Comparison of ENCODE assay signal across 8 mouse cellular contexts in the genomic region with DNA sequence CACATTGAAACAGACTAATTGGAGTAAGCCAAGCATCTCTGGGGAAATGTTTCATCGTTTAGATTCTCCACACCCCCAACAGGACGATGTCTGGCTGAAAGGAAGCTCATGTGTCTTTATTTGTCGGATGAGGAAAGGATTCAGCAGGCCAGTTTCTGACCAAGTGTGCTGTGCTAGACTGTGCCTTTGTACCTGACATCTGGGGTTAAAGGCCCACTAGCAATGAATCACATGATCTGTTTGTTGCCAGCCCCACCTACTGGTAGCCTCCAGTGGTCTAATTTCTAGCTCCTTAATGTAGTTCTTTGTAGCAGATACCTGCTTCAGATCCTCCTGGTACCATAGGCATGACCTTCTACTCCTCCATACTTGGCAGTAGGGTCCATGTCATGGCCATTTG.
DNase-seq lines count a peak whose midpoint lies in the region; ATAC-seq and TF ChIP-seq lines count a peak whose summit lies in the region.

No protein-coding gene starts in this region.

- no peaks in the 10 kb centered on the region for H3K9me3 ChIP-seq in kidney, embryonic 14.5 days (ENCODE audit: control insufficient read depth, low read length)
- no peaks in the 10 kb centered on the region for H3K9me3 ChIP-seq in MEL (replicated peaks; ENCODE audit: insufficient read depth, low read length)
- no peaks in the 10 kb centered on the region for H3K9me3 ChIP-seq in heart, postnatal 0 days (replicated peaks; ENCODE audit: control insufficient read depth, low read length)

- no peaks in the 10 kb centered on the region for H3K36me3 ChIP-seq in kidney, embryonic 14.5 days (ENCODE audit: control insufficient read depth, insufficient read depth, low read length)
- no peaks in the 10 kb centered on the region for H3K36me3 ChIP-seq in MEL (ENCODE audit: control insufficient read depth in 1 of 2, insufficient read depth in 2 of 2, low read length in 2 of 2)
- no peaks in the 10 kb centered on the region for H3K36me3 ChIP-seq in heart, postnatal 0 days (replicated peaks; ENCODE audit: control insufficient read depth, insufficient read depth, low read length)

- ATAC-seq in kidney, embryonic 14.5 days (ENCODE audit: low FRiP score, low TSS enrichment): peak; percentile 39; the same call in 1 of the 2 replicates
- no peak for ATAC-seq in heart, postnatal 0 days (ENCODE audit: insufficient read depth, low read depth)
- ATAC-seq in monocyte, adult 5-6 weeks (replicated peaks; ENCODE audit: insufficient number of reproducible peaks, low FRiP score, low TSS enrichment, poor library complexity, severe bottlenecking): peak; percentile 70; the same call in 1 of the 2 replicates

- no peak for TF ChIP-seq EP300 in MEL (IDR thresholded peaks at IDR 0.05; ENCODE audit: low read depth in 1 of 2, low read length in 2 of 2)
- no peak for TF ChIP-seq EP300 in heart, postnatal 0 days (IDR thresholded peaks at IDR 0.05; ENCODE audit: low read depth)

- no peak for TF ChIP-seq POLR2A in MEL (IDR thresholded peaks at IDR 0.05; ENCODE audit: control insufficient read depth in 1 of 2, insufficient read depth in 1 of 2, low read depth in 1 of 2, low read length in 2 of 2, poor library complexity in 1 of 2)

- H3K4me2 ChIP-seq in kidney, embryonic 14.5 days (replicated peaks; ENCODE audit: low read depth, low read length): no peak overlapping the region
- H3K4me2 ChIP-seq in heart, postnatal 0 days (ENCODE audit: low read depth, low read length): no peak overlapping the region

- H3K27me3 ChIP-seq in kidney, embryonic 14.5 days (ENCODE audit: control insufficient read depth, insufficient read depth, low read length): no peaks in the 10 kb centered on the region
- no peaks in the 10 kb centered on the region for H3K27me3 ChIP-seq in MEL (ENCODE audit: control insufficient read depth in 1 of 2, insufficient read depth in 2 of 2, low read length in 2 of 2)
- H3K27me3 ChIP-seq in heart, postnatal 0 days (ENCODE audit: control insufficient read depth, insufficient read depth, low read length): no peaks in the 10 kb centered on the region

- H3K4me1 ChIP-seq in kidney, embryonic 14.5 days (ENCODE audit: control insufficient read depth, insufficient read depth, low read length): peaks cover 4% of the 10 kb centered on the region; the same call in 1 of the 2 replicates
- H3K4me1 ChIP-seq in MEL (ENCODE audit: control insufficient read depth in 1 of 2, insufficient read depth in 2 of 2, low read length in 2 of 2): no peaks in the 10 kb centered on the region
- no peaks in the 10 kb centered on the region for H3K4me1 ChIP-seq in heart, postnatal 0 days (ENCODE audit: control insufficient read depth, insufficient read depth)

- TF ChIP-seq RAD21 in MEL (IDR thresholded peaks at IDR 0.05; ENCODE audit: low read depth, low read length): peak; percentile 12

- no peak overlapping the region for H3K9ac ChIP-seq in kidney, embryonic 14.5 days (ENCODE audit: low read depth, low read length)
- no peak overlapping the region for H3K9ac ChIP-seq in MEL (ENCODE audit: control insufficient read depth, low read depth, low read length, poor library complexity, severe bottlenecking)
- no peak overlapping the region for H3K9ac ChIP-seq in heart, postnatal 0 days (replicated peaks; ENCODE audit: low read depth, low read length)

- no peak for TF ChIP-seq CTCF in MEL (IDR thresholded peaks at IDR 0.05 in 2 of 3, conservative IDR thresholded peaks at IDR 0.05 in 1 of 3; ENCODE audit: control insufficient read depth in 1 of 3, insufficient read depth in 1 of 3, low read depth in 2 of 3, low read length in 3 of 3, poor library complexity in 1 of 3, severe bottlenecking in 1 of 3)
- peak; percentile 60 for TF ChIP-seq CTCF in heart, postnatal 0 days (IDR thresholded peaks at IDR 0.05; ENCODE audit: low read depth)

- no peak for DNase-seq in kidney, adult 11 months
- DNase-seq in MEL (ENCODE audit: low read depth, low spot score): no peak
- peak; percentile 43 for DNase-seq in heart, postnatal 0 days (ENCODE audit: low spot score)
- DNase-seq in cerebellum, adult 11-12 months: no peak
- no peak for DNase-seq in frontal cortex, postnatal 36 days (ENCODE audit: low spot score in 2 of 2)
- DNase-seq in cerebellum, adult 11 months: no peak

- no peak overlapping the region for H3K27ac ChIP-seq in kidney, embryonic 14.5 days (ENCODE audit: low read depth, low read length)
- H3K27ac ChIP-seq in MEL (ENCODE audit: control insufficient read depth, low read depth, low read length): no peak overlapping the region
- H3K27ac ChIP-seq in heart, postnatal 0 days (ENCODE audit: low read depth): no peak overlapping the region

- no peak overlapping the region for H3K4me3 ChIP-seq in kidney, embryonic 14.5 days (ENCODE audit: low read length)
- no peak overlapping the region for H3K4me3 ChIP-seq in MEL (ENCODE audit: control insufficient read depth in 1 of 2, insufficient read depth in 1 of 2, low read depth in 2 of 2, low read length in 2 of 2)
- H3K4me3 ChIP-seq in heart, postnatal 0 days (ENCODE audit: low read depth, low read length): no peak overlapping the region

- WGBS in kidney, embryonic 14.5 days: 60% methylated on average over 3 of the region's 3 CpGs
- 58% methylated on average over 3 of the region's 3 CpGs for WGBS in heart, postnatal 0 days

- H3K79me2 ChIP-seq in MEL (ENCODE audit: control insufficient read depth, insufficient read depth, low read length, poor library complexity): no peaks in the 10 kb centered on the region

TF ChIP-seq in MEL, 35 proteins besides CTCF, POLR2A, EP300 and RAD21:
- TF ChIP-seq SMC3 (IDR thresholded peaks at IDR 0.05; ENCODE audit: low read depth, low read length): peak; percentile 10; the same call in 1 of the 2 replicates
- TF ChIP-seq ZKSCAN1 (IDR thresholded peaks at IDR 0.05; ENCODE audit: low read depth, low read length): no peak
